Mouse (Mus musculus): ENCODE results near the gene Cdkn3. TPM values are rescaled to one million over a fixed set of nuclear protein-coding genes. Genes with fewer than 3 reads are reported as not detected.

The Cdkn3 gene
- polyA plus RNA-seq (2015; fragmentation: Nextera tagmentation; extraction: Ambion mirVana), result 27.7 and 30.9 TPM in 2 replicates

DNA sequence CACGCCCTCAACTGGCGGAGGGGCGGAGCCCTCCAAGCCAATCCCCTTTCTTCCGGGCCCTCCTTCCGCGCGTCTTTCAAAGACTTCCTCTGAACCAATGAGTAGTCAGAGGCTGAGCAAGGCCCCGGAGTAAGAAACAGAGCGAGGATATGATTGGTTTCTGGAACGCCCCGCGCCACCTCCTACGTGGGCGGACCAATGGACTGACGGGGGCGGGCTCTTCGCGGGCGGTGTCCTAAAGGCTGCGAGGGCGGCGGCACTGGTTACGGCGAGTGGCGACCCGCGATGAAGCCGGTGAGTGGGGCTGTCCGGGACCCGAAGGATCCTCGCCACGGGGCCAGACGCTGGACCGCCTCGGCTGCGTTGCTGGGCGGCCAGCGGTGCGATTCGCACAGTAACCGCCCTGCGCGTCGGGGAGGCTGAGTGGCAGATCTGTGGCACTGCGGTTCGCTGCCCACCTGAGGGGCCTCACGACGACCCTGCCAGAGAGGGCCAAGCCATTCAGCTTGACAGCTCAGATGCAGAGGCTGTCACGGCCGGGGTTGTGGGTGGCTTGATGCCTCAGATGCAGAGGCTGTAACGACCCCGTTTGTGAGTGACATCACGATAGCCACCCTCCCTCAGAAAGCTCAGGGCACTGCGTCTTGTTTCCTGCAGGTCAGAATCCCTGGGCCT is at the start of gene Cdkn3:
TSS of gene Cdkn3 (plus strand) at position 187 of the 675 bp plus-strand sequence.
- H3K9me3 ChIP-seq (ENCODE audit: control insufficient read depth), result no peaks in the 10 kb centered on the region
- under 1% methylated on average over 53 of the region's 54 CpGs for WGBS
- H3K27ac ChIP-seq (ENCODE audit: low read depth, low read length), result no peak within 1 kb of the TSS

DNA sequence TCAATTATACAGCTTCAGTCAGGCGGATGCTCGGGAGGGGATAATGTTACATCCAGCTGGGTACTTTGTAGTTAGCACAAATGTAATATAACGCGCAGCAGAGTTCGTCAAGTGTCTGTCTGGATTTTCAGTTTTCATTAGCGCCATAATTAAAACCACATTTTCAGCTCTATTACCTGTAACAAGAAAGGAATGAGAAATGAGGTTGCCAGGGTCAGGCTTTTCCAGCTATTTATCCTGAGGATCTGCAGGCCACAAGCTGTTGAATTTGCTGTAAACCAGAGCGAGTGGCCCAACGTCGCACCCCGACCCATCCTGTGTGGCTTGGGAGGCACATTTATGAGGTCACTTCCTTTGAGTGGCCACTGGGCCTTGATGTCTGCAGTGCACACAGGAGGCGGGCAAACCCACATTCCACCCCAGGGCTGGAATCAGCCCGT is 41.8 kb upstream of the Cdkn3 start:
- H3K4me1 ChIP-seq (replicated peaks; ENCODE audit: control insufficient read depth, insufficient read depth, low read length), result no peaks in the 10 kb centered on the region; the same call in 1 of the 2 replicates
- no peak overlapping the region for H3K4me3 ChIP-seq (ENCODE audit: low read depth, low read length)
- no peaks in the 10 kb centered on the region for H3K9me3 ChIP-seq (ENCODE audit: control insufficient read depth)
- TF ChIP-seq CTCF (IDR thresholded peaks at IDR 0.05; ENCODE audit: low read depth), result no peak
- H3K27ac ChIP-seq (ENCODE audit: low read depth, low read length), result no peak overlapping the region
- 75% methylated on average over 12 of the region's 12 CpGs for WGBS
- H3K9ac ChIP-seq (ENCODE audit: low read depth, low read length), result no peak overlapping the region
- no peak for ATAC-seq
- no peak overlapping the region for H3K4me2 ChIP-seq (replicated peaks; ENCODE audit: low read depth)
- no peaks in the 10 kb centered on the region for H3K27me3 ChIP-seq (replicated peaks; ENCODE audit: control insufficient read depth, insufficient read depth, low read length)
- H3K36me3 ChIP-seq (ENCODE audit: control insufficient read depth, insufficient read depth), result no peaks in the 10 kb centered on the region

More for the DNA sequence above, at the start of gene Cdkn3:
- Histone ChIP-seq H3K9ac (ENCODE audit: low read depth, low read length) (peak within 1 kb of the TSS; percentile 47; the same call in 1 of the 2 replicates), H3K4me2 (replicated peaks; ENCODE audit: low read depth) (peak within 1 kb of the TSS; percentile 88), H3K4me3 (ENCODE audit: low read depth, low read length) (peak within 1 kb of the TSS; percentile 71), H3K27me3 (replicated peaks; ENCODE audit: control insufficient read depth, insufficient read depth, low read length) (no peaks in the 10 kb centered on the region), H3K36me3 (ENCODE audit: control insufficient read depth, insufficient read depth) (peaks cover 9% of the 10 kb centered on the region), H3K4me1 (replicated peaks; ENCODE audit: control insufficient read depth, insufficient read depth, low read length) (peaks cover 4% of the 10 kb centered on the region)
- TF ChIP-seq CTCF (IDR thresholded peaks at IDR 0.05; ENCODE audit: low read depth), result no peak
- ATAC-seq, result peak; percentile 100

DNA sequence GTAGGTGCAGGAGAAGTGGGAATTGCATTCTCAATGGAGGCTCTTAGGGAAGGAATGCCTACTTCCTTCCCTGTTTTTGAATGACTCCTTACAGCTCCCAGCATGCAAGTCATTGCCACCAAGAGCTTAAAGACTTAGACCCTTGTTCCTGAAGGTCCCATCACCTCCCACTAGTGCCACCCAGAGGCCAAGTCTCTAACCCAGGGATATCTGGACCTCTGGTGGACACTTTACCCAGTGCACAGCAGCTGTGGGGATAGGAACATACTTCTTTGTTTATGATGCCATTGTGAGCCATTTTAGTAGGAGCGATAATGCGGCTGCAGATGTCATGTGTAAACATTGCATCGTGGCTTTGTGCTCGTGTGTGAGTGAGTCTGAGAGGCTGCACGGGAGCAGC is 38.3 kb upstream of the Cdkn3 start:
- Histone ChIP-seq H3K27me3 (replicated peaks; ENCODE audit: control insufficient read depth, insufficient read depth, low read length) (no peaks in the 10 kb centered on the region), H3K27ac (ENCODE audit: low read depth, low read length) (no peak overlapping the region), H3K9ac (ENCODE audit: low read depth, low read length) (no peak overlapping the region), H3K4me2 (replicated peaks; ENCODE audit: low read depth) (no peak overlapping the region), H3K4me1 (replicated peaks; ENCODE audit: control insufficient read depth, insufficient read depth, low read length) (no peaks in the 10 kb centered on the region; the same call in 1 of the 2 replicates), H3K9me3 (ENCODE audit: control insufficient read depth) (no peaks in the 10 kb centered on the region), H3K4me3 (ENCODE audit: low read depth, low read length) (no peak overlapping the region), H3K36me3 (ENCODE audit: control insufficient read depth, insufficient read depth) (no peaks in the 10 kb centered on the region)
- 50% methylated on average over 5 of the region's 5 CpGs for WGBS
- ATAC-seq, result peak; percentile 46; the same call in 1 of the 2 replicates
- TF ChIP-seq CTCF (IDR thresholded peaks at IDR 0.05; ENCODE audit: low read depth), result peak; percentile 93

DNA sequence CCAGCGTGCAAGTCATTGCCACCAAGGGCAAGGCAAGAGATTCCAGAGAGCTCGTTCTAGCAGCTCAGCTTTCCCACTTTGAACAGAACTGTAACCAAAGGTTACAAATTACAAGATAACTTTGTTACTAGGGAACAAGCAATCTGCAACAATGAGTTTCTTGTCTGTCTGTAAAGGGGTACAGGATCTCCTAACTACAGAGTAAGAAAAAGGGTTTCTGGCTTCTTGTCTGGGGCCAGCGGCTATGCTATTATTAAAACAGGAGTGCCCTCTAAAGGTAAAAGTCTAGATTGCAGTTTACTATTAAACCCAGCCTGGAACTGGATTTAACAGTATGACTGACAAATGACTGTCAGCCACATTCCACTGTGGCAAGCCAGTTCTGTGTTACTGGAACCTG is 36.5 kb upstream of the Cdkn3 start:
- peak; percentile 46; the same call in 1 of the 2 replicates for ATAC-seq

DNA sequence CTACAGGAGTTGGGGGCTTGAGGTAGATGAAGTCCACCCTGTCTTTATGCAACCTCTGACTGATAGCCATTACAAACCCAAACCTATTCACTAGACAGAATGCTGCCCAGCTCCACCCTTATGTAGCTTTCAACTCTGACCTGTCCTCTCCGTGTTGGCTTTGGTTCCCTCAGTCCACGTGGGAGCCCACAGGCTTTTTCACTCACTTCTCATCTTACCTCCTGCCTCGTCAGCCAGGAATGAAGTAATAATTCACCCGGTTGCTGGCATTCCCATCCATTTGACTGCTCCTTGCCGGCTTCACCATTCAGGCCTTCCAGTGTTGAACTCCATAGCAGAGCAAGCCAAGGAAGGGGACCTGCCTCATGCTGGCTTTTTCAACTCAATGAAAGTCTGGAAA is 35.4 kb upstream of the Cdkn3 start:
- H3K4me2 ChIP-seq (replicated peaks; ENCODE audit: low read depth), result no peak overlapping the region
- H3K9ac ChIP-seq (ENCODE audit: low read depth, low read length), result no peak overlapping the region
- no peaks in the 10 kb centered on the region for H3K36me3 ChIP-seq (ENCODE audit: control insufficient read depth, insufficient read depth)
- 45% methylated on average over 5 of the region's 5 CpGs for WGBS
- no peak overlapping the region for H3K4me3 ChIP-seq (ENCODE audit: low read depth, low read length)
- TF ChIP-seq CTCF (IDR thresholded peaks at IDR 0.05; ENCODE audit: low read depth), result no peak
- H3K27ac ChIP-seq (ENCODE audit: low read depth, low read length), result no peak overlapping the region
- no peaks in the 10 kb centered on the region for H3K27me3 ChIP-seq (replicated peaks; ENCODE audit: control insufficient read depth, insufficient read depth, low read length)
- ATAC-seq, result no peak
- H3K9me3 ChIP-seq (ENCODE audit: control insufficient read depth), result no peaks in the 10 kb centered on the region
- H3K4me1 ChIP-seq (replicated peaks; ENCODE audit: control insufficient read depth, insufficient read depth, low read length), result no peaks in the 10 kb centered on the region; the same call in 1 of the 2 replicates

More for the DNA sequence above, 36.5 kb upstream of the Cdkn3 start:
- 22% methylated on average over 3 of the region's 3 CpGs for WGBS
- no peaks in the 10 kb centered on the region for H3K36me3 ChIP-seq (ENCODE audit: control insufficient read depth, insufficient read depth)
- H3K9ac ChIP-seq (ENCODE audit: low read depth, low read length), result no peak overlapping the region
- no peak overlapping the region for H3K4me3 ChIP-seq (ENCODE audit: low read depth, low read length)
- H3K9me3 ChIP-seq (ENCODE audit: control insufficient read depth), result no peaks in the 10 kb centered on the region
- TF ChIP-seq CTCF (IDR thresholded peaks at IDR 0.05; ENCODE audit: low read depth), result peak; percentile 81
- no peaks in the 10 kb centered on the region for H3K27me3 ChIP-seq (replicated peaks; ENCODE audit: control insufficient read depth, insufficient read depth, low read length)
- no peak overlapping the region for H3K27ac ChIP-seq (ENCODE audit: low read depth, low read length)
- no peaks in the 10 kb centered on the region; the same call in 1 of the 2 replicates for H3K4me1 ChIP-seq (replicated peaks; ENCODE audit: control insufficient read depth, insufficient read depth, low read length)
- no peak overlapping the region for H3K4me2 ChIP-seq (replicated peaks; ENCODE audit: low read depth)

DNA sequence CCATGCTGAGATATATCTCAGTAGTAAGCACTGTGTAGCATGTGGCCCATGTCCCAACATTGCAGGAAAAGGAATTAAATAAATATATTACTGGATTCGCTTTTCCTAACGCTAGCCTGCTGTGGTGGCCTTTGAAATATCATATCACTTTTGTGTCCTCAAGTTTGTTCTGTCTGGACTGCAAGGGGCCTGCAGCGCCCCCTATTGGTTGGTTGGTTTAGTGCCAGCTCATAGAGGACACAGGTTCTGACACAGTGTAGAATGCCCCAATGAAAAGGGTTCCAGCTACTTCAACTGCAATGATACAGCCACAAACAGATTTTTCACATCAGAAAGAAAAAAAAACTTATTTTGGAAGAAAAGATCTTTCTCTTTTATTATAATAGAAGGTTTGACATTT is 34.6 kb upstream of the Cdkn3 start:
- Histone ChIP-seq H3K4me1 (replicated peaks; ENCODE audit: control insufficient read depth, insufficient read depth, low read length) (no peaks in the 10 kb centered on the region; the same call in 1 of the 2 replicates), H3K27ac (ENCODE audit: low read depth, low read length) (no peak overlapping the region), H3K4me3 (ENCODE audit: low read depth, low read length) (no peak overlapping the region), H3K4me2 (replicated peaks; ENCODE audit: low read depth) (no peak overlapping the region), H3K9me3 (ENCODE audit: control insufficient read depth) (no peaks in the 10 kb centered on the region), H3K27me3 (replicated peaks; ENCODE audit: control insufficient read depth, insufficient read depth, low read length) (no peaks in the 10 kb centered on the region), H3K36me3 (ENCODE audit: control insufficient read depth, insufficient read depth) (no peaks in the 10 kb centered on the region), H3K9ac (ENCODE audit: low read depth, low read length) (no peak overlapping the region)
- no peak for ATAC-seq
- TF ChIP-seq CTCF (IDR thresholded peaks at IDR 0.05; ENCODE audit: low read depth), result peak; percentile 65
- WGBS, result 56% methylated on average over 3 of the region's 3 CpGs

Measured in intestine, postnatal 0 days (tissue).